Mouse (Mus musculus): ENCODE data around the gene Adsl. TPM values are rescaled to one million over a fixed set of nuclear protein-coding genes. Genes with fewer than 3 reads are reported as not detected.

Gene Adsl
- polyA plus RNA-seq, 1 experiment from 2014 or later = 165 TPM

- Histone ChIP-seq H3K27ac (no peak overlapping the region), H3K9ac (no peak overlapping the region), H3K9me3 (no peaks in the 10 kb centered on the region), H3K4me1 (no peaks in the 10 kb centered on the region), H3K36me3 (no peaks in the 10 kb centered on the region), H3K4me3 (no peak overlapping the region), H3K4me2 (replicated peaks) (no peak overlapping the region), H3K27me3 (no peaks in the 10 kb centered on the region)
- WGBS = 44% methylated on average over 1 of the region's 1 CpGs
- no peak for ATAC-seq (ENCODE audit: insufficient number of reproducible peaks, insufficient read depth, low FRiP score, low TSS enrichment)
Measured at GRCm38 (mm10) chr15:80988331-80988730, 40.0 kb downstream of the Adsl start.

GRCm38 (mm10) chr15:80989712-80990111 is 41.4 kb downstream of the Adsl start:
- H3K4me1 ChIP-seq = no peaks in the 10 kb centered on the region
- H3K4me3 ChIP-seq = no peak overlapping the region
- no peak overlapping the region for H3K27ac ChIP-seq
- no peaks in the 10 kb centered on the region for H3K27me3 ChIP-seq
- ATAC-seq (ENCODE audit: insufficient number of reproducible peaks, insufficient read depth, low FRiP score, low TSS enrichment) = no peak
- no peak overlapping the region for H3K4me2 ChIP-seq (replicated peaks)
- no peaks in the 10 kb centered on the region for H3K9me3 ChIP-seq
- H3K9ac ChIP-seq = no peak overlapping the region
- WGBS = 70% methylated on average over 3 of the region's 3 CpGs
- H3K36me3 ChIP-seq = no peaks in the 10 kb centered on the region

GRCm38 (mm10) chr15:80994959-80995358 is 46.7 kb downstream of the Adsl start:
- Histone ChIP-seq H3K9ac (no peak overlapping the region), H3K36me3 (no peaks in the 10 kb centered on the region), H3K4me3 (no peak overlapping the region), H3K27me3 (no peaks in the 10 kb centered on the region), H3K4me2 (replicated peaks) (no peak overlapping the region), H3K4me1 (no peaks in the 10 kb centered on the region), H3K27ac (no peak overlapping the region), H3K9me3 (no peaks in the 10 kb centered on the region)
- WGBS = 76% methylated on average over 5 of the region's 5 CpGs
- no peak for ATAC-seq (ENCODE audit: insufficient number of reproducible peaks, insufficient read depth, low FRiP score, low TSS enrichment)

DNA sequence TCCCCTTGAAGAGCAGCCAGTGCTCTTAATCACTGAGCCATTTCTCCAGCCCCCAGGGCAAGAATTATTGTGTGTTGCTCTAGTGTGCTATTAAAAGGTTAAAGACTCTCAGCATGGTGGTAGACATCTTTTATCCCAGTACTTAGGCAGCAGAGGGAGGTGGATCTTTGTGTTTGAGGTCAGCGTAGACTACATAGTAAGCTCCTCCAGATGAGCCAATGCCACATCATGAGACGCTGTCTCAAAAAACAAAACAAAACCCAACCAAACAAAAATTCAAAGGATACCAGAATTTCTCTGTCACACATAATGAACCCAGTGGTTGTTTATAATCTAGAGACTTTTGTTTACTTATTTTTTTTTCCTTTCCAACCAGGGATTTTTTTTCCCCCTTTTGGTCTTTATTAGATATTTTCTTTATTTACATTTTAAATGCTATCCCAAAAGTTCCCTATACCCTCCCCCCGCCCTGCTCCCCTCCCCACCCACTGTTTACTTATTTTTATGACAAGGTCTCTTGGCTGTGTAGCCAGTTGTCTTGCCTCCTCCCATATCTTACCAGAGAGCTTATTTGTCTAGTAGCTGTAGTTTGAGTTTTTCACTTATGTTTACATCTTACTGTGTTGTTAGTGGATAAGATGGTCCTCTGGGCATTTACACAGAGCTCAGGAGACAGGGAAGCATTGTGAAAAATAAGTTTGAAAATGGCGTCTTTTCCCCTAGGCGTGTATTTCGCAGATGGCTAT is 48.0 kb downstream of the Adsl start:
- no peak for ATAC-seq (ENCODE audit: insufficient number of reproducible peaks, insufficient read depth, low FRiP score, low TSS enrichment)
- H3K9ac ChIP-seq = no peak overlapping the region
- peaks cover 5% of the 10 kb centered on the region; the same call in 1 of the 2 replicates for H3K4me1 ChIP-seq
- H3K4me3 ChIP-seq = no peak overlapping the region
- no peaks in the 10 kb centered on the region for H3K27me3 ChIP-seq
- H3K9me3 ChIP-seq = no peaks in the 10 kb centered on the region
- 82% methylated on average over 6 of the region's 6 CpGs for WGBS
- H3K27ac ChIP-seq = no peak overlapping the region
- no peak overlapping the region for H3K4me2 ChIP-seq (replicated peaks)
- H3K36me3 ChIP-seq = no peaks in the 10 kb centered on the region

GRCm38 (mm10) chr15:80997077-80997476 is 48.8 kb downstream of the Adsl start:
- WGBS = 26% methylated on average over 1 of the region's 1 CpGs
- Histone ChIP-seq H3K4me2 (replicated peaks) (no peak overlapping the region), H3K4me1 (peaks cover 5% of the 10 kb centered on the region; the same call in 1 of the 2 replicates), H3K9me3 (no peaks in the 10 kb centered on the region), H3K36me3 (no peaks in the 10 kb centered on the region), H3K4me3 (no peak overlapping the region), H3K27me3 (no peaks in the 10 kb centered on the region), H3K9ac (no peak overlapping the region), H3K27ac (no peak overlapping the region)
- ATAC-seq (ENCODE audit: insufficient number of reproducible peaks, insufficient read depth, low FRiP score, low TSS enrichment) = no peak

- Histone ChIP-seq H3K9ac (no peak overlapping the region), H3K9me3 (no peaks in the 10 kb centered on the region), H3K36me3 (peaks cover 7% of the 10 kb centered on the region; the same call in 1 of the 2 replicates), H3K4me1 (peaks cover 5% of the 10 kb centered on the region; the same call in 1 of the 2 replicates), H3K4me2 (replicated peaks) (no peak overlapping the region), H3K27me3 (no peaks in the 10 kb centered on the region), H3K4me3 (no peak overlapping the region), H3K27ac (no peak overlapping the region)
- ATAC-seq (ENCODE audit: insufficient number of reproducible peaks, insufficient read depth, low FRiP score, low TSS enrichment) = no peak
- 39% methylated on average over 3 of the region's 4 CpGs for WGBS
Measured at GRCm38 (mm10) chr15:81000419-81001138, 52.3 kb downstream of the Adsl start.

DNA sequence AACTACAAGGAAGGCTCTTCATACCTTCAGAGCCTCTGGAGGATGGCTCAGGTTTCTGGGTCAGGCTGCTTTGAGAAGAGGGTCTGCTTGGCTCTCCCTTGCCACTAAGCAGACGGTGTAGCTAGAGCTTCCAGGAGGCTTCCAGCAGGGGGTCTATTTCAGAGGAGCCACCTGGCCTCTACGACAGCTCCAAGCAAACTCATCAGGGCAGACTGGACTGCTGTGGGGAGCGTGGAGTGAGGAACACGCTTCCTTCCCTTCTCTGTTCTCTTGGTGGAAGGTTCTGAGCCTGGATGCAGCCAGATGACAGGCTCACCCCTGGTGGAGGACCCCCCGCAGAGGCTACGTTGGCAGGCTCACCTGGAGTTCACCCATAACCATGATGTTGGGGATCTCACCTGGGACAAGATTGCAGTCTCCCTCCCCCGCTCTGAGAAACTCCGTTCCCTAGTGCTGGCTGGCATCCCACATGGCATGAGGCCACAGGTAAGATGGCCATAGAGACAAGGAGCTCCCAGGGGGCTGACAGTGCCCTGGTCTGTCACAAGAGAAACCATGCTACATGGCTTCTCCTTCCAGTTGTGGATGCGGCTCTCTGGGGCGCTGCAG is 57.9 kb downstream of the Adsl start:
- H3K27ac ChIP-seq = no peak overlapping the region
- H3K4me3 ChIP-seq = no peak overlapping the region
- H3K36me3 ChIP-seq = peaks cover 30% of the 10 kb centered on the region
- no peak overlapping the region for H3K4me2 ChIP-seq (replicated peaks)
- 0 out of 2 replicates have a peak, but pooled peaks cover 5% of the 10 kb centered on the region for H3K4me1 ChIP-seq
- no peak for ATAC-seq (ENCODE audit: insufficient number of reproducible peaks, insufficient read depth, low FRiP score, low TSS enrichment)
- no peaks in the 10 kb centered on the region for H3K27me3 ChIP-seq
- no peak overlapping the region for H3K9ac ChIP-seq
- WGBS = 87% methylated on average over 10 of the region's 10 CpGs
- H3K9me3 ChIP-seq = no peaks in the 10 kb centered on the region

GRCm38 (mm10) chr15:81007339-81007738 is 59.0 kb downstream of the Adsl start:
- ATAC-seq (ENCODE audit: insufficient number of reproducible peaks, insufficient read depth, low FRiP score, low TSS enrichment) = no peak
- no peak overlapping the region for H3K4me3 ChIP-seq
- peaks cover 36% of the 10 kb centered on the region for H3K36me3 ChIP-seq
- H3K9me3 ChIP-seq = no peaks in the 10 kb centered on the region
- no peak overlapping the region for H3K4me2 ChIP-seq (replicated peaks)
- no peak overlapping the region for H3K27ac ChIP-seq
- H3K27me3 ChIP-seq = no peaks in the 10 kb centered on the region
- H3K4me1 ChIP-seq = 0 out of 2 replicates have a peak, but pooled peaks cover 5% of the 10 kb centered on the region
- 92% methylated on average over 9 of the region's 9 CpGs for WGBS
- H3K9ac ChIP-seq = no peak overlapping the region

GRCm38 (mm10) chr15:81007905-81008304 is 59.6 kb downstream of the Adsl start:
- Histone ChIP-seq H3K36me3 (peaks cover 42% of the 10 kb centered on the region), H3K4me3 (no peak overlapping the region), H3K9ac (no peak overlapping the region), H3K9me3 (no peaks in the 10 kb centered on the region), H3K4me2 (replicated peaks) (no peak overlapping the region), H3K27me3 (no peaks in the 10 kb centered on the region), H3K4me1 (0 out of 2 replicates have a peak, but pooled peaks cover 5% of the 10 kb centered on the region), H3K27ac (no peak overlapping the region)
- no peak for ATAC-seq (ENCODE audit: insufficient number of reproducible peaks, insufficient read depth, low FRiP score, low TSS enrichment)
- WGBS = 87% methylated on average over 8 of the region's 8 CpGs

DNA sequence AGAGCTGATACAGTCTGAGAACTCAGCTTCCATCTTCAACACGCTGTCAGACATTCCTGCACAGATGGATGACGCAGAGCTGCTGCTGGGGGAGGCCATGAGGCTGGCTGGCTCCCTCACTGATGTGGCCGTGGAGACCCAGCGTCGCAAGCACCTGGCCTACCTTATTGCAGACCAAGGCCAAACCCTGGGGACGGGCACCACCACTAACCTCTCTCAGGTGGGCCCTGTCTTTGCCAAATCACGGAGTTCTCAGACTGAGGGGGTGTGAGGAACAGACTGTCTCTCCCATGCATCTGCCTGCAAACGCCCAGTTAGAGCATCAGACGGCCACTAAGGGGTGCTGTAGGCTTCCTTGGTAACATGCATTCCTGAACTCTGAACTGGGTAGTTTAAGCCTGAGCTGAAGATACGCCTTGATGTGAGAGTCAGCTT is 60.4 kb downstream of the Adsl start:
- no peak overlapping the region for H3K9ac ChIP-seq
- no peak overlapping the region for H3K4me3 ChIP-seq
- no peaks in the 10 kb centered on the region for H3K27me3 ChIP-seq
- WGBS = 65% methylated on average over 10 of the region's 10 CpGs
- no peak overlapping the region for H3K4me2 ChIP-seq (replicated peaks)
- no peaks in the 10 kb centered on the region for H3K9me3 ChIP-seq
- no peak overlapping the region for H3K27ac ChIP-seq
- H3K36me3 ChIP-seq = peaks cover 43% of the 10 kb centered on the region
- H3K4me1 ChIP-seq = 0 out of 2 replicates have a peak, but pooled peaks cover 5% of the 10 kb centered on the region
- ATAC-seq (ENCODE audit: insufficient number of reproducible peaks, insufficient read depth, low FRiP score, low TSS enrichment) = no peak

- H3K27ac ChIP-seq = no peak overlapping the region
- no peak overlapping the region for H3K4me3 ChIP-seq
- no peak overlapping the region for H3K4me2 ChIP-seq (replicated peaks)
- 85% methylated on average over 7 of the region's 7 CpGs for WGBS
- H3K4me1 ChIP-seq = 0 out of 2 replicates have a peak, but pooled peaks cover 5% of the 10 kb centered on the region
- H3K9ac ChIP-seq = no peak overlapping the region
- ATAC-seq (ENCODE audit: insufficient number of reproducible peaks, insufficient read depth, low FRiP score, low TSS enrichment) = no peak
- peaks cover 52% of the 10 kb centered on the region for H3K36me3 ChIP-seq
- no peaks in the 10 kb centered on the region for H3K9me3 ChIP-seq
- H3K27me3 ChIP-seq = no peaks in the 10 kb centered on the region
Measured at GRCm38 (mm10) chr15:81010114-81010513, 61.8 kb downstream of the Adsl start.

All from embryonic facial prominence, embryonic 12.5 days (tissue).